ENCODE assay signal across 8 mouse cellular contexts in genomic region chr5:74702766-74703165, GRCm38 (mm10). TPM values are rescaled to one million over a fixed set of nuclear protein-coding genes. Genes with fewer than 3 reads are reported as not detected.
DNase-seq lines count a peak whose midpoint lies in the region; ATAC-seq and TF ChIP-seq lines count a peak whose summit lies in the region.

Lnx1 (minus strand) TSS chr5:74702912.

- peak within 1 kb of the TSS; percentile 29 for H3K4me3 ChIP-seq in E14TG2a.4 (replicated peaks; ENCODE audit: low read length)
- H3K4me3 ChIP-seq in embryonic facial prominence, embryonic 10.5 days: peak within 1 kb of the TSS; percentile 59
- no peak within 1 kb of the TSS for H3K4me3 ChIP-seq in hindbrain, embryonic 13.5 days
- H3K4me3 ChIP-seq in midbrain, embryonic 14.5 days (replicated peaks; ENCODE audit: low read depth, low read length): no peak within 1 kb of the TSS

- no peak for ATAC-seq in hindbrain, embryonic 13.5 days (ENCODE audit: low FRiP score)
- no peak for ATAC-seq in midbrain, embryonic 14.5 days (ENCODE audit: low FRiP score, low TSS enrichment)

- peaks cover 2% of the 10 kb centered on the region; the same call in 1 of the 2 replicates for H3K27me3 ChIP-seq in E14TG2a.4 (ENCODE audit: insufficient read depth, low read length)
- H3K27me3 ChIP-seq in embryonic facial prominence, embryonic 10.5 days (replicated peaks; ENCODE audit: low read depth, poor library complexity, severe bottlenecking): peaks cover 17% of the 10 kb centered on the region
- peaks cover 8% of the 10 kb centered on the region; the same call in 1 of the 2 replicates for H3K27me3 ChIP-seq in hindbrain, embryonic 13.5 days
- no peaks in the 10 kb centered on the region for H3K27me3 ChIP-seq in midbrain, embryonic 14.5 days (ENCODE audit: control insufficient read depth, insufficient read depth, low read length)

- WGBS in embryonic facial prominence, embryonic 10.5 days: 48% methylated on average over 11 of the region's 11 CpGs
- 52% methylated on average over 11 of the region's 11 CpGs for WGBS in hindbrain, embryonic 13.5 days
- 56% methylated on average over 11 of the region's 11 CpGs for WGBS in midbrain, embryonic 14.5 days

- intact Hi-C loops in left cerebral cortex, postnatal 10 days (cut with DNase I): no loop called here

- no peaks in the 10 kb centered on the region for H3K9me3 ChIP-seq in E14TG2a.4 (ENCODE audit: low read length)
- H3K9me3 ChIP-seq in embryonic facial prominence, embryonic 10.5 days: no peaks in the 10 kb centered on the region
- H3K9me3 ChIP-seq in hindbrain, embryonic 13.5 days: no peaks in the 10 kb centered on the region
- no peaks in the 10 kb centered on the region for H3K9me3 ChIP-seq in midbrain, embryonic 14.5 days (ENCODE audit: control insufficient read depth, low read length)

- peak within 1 kb of the TSS; percentile 4; the same call in 1 of the 2 replicates for H3K9ac ChIP-seq in hindbrain, embryonic 13.5 days
- no peak within 1 kb of the TSS for H3K9ac ChIP-seq in midbrain, embryonic 14.5 days (replicated peaks; ENCODE audit: low read length)

- peaks cover 43% of the 10 kb centered on the region for H3K4me1 ChIP-seq in E14TG2a.4 (replicated peaks; ENCODE audit: low read depth, low read length)
- peaks cover 44% of the 10 kb centered on the region for H3K4me1 ChIP-seq in embryonic facial prominence, embryonic 10.5 days
- H3K4me1 ChIP-seq in hindbrain, embryonic 13.5 days (replicated peaks): peaks cover 21% of the 10 kb centered on the region
- H3K4me1 ChIP-seq in midbrain, embryonic 14.5 days (ENCODE audit: control insufficient read depth, insufficient read depth, low read length): peaks cover 3% of the 10 kb centered on the region; the same call in 1 of the 2 replicates

- H3K36me3 ChIP-seq in E14TG2a.4 (ENCODE audit: insufficient read depth, low read length): no peaks in the 10 kb centered on the region
- no peaks in the 10 kb centered on the region for H3K36me3 ChIP-seq in embryonic facial prominence, embryonic 10.5 days (replicated peaks)
- H3K36me3 ChIP-seq in hindbrain, embryonic 13.5 days: no peaks in the 10 kb centered on the region
- H3K36me3 ChIP-seq in midbrain, embryonic 14.5 days (ENCODE audit: control insufficient read depth, insufficient read depth, low read length): no peaks in the 10 kb centered on the region

- H3K27ac ChIP-seq in embryonic facial prominence, embryonic 10.5 days (replicated peaks): peak within 1 kb of the TSS; percentile 81
- H3K27ac ChIP-seq in hindbrain, embryonic 13.5 days: no peak within 1 kb of the TSS
- H3K27ac ChIP-seq in midbrain, embryonic 14.5 days (replicated peaks; ENCODE audit: low read depth, low read length): no peak within 1 kb of the TSS

- no peak for TF ChIP-seq CTCF in E14TG2a.4 (conservative IDR thresholded peaks at IDR 0.05; ENCODE audit: low read length)

- DNase-seq in embryonic facial prominence, embryonic 10.5 days (ENCODE audit: low spot score): peak; percentile 39
- DNase-seq in left cerebral cortex, postnatal 10 days (ENCODE audit: extremely low spot score in 1 of 2, low spot score in 2 of 2): no peak
- no peak for DNase-seq in midbrain, embryonic 14.5 days
- no peak for DNase-seq in cerebellum, adult 11 months
- no peak for DNase-seq in retina, postnatal 1 day
- no peak for DNase-seq in right cerebral cortex, postnatal 14 days

- peak within 1 kb of the TSS; percentile 55 for H3K4me2 ChIP-seq in hindbrain, embryonic 13.5 days
- peak within 1 kb of the TSS; percentile 49; the same call in 1 of the 2 replicates for H3K4me2 ChIP-seq in midbrain, embryonic 14.5 days (ENCODE audit: low read length)

RNA-seq across cellular contexts. Expression of gene Lnx1, which starts in this region (rescaled TPM):
- polyA plus RNA-seq in embryonic facial prominence, embryonic 10.5 days (2016; fragmentation: Nextera tagmentation; extraction: Ambion mirVana): 1.7 TPM in 2 replicates
- 3.0 and 3.3 TPM in 2 replicates for polyA plus RNA-seq in hindbrain, embryonic 13.5 days (2015; fragmentation: Nextera tagmentation; extraction: Ambion mirVana)
- total RNA-seq in left cerebral cortex, postnatal 10 days (2021): 10 to 100 TPM; 30.6 to 32.6 TPM
- 10.9 and 11.5 TPM in 2 replicates for polyA plus RNA-seq in midbrain, embryonic 14.5 days (2014; fragmentation: Nextera tagmentation; extraction: Ambion mirVana)

Comparison
In these comparisons a context has a peak if more than half of its experiments do, and no peak if none do; other contexts are left out.
1. H3K4me3 ChIP-seq: peak in E14TG2a.4 (single experiment) and embryonic facial prominence, embryonic 10.5 days (single experiment); none in hindbrain, embryonic 13.5 days (single experiment) and midbrain, embryonic 14.5 days (single experiment).